Mouse (Mus musculus): ENCODE results near the gene Zzz3.

Gene Zzz3

GRCm38 (mm10) chr3:152497842-152498241 lies 102.6 kb downstream of the Zzz3 start:
- DNase-seq: no peak

- no peak for DNase-seq
Measured at GRCm38 (mm10) chr3:152498968-152499696, 103.9 kb downstream of the Zzz3 start.

DNA sequence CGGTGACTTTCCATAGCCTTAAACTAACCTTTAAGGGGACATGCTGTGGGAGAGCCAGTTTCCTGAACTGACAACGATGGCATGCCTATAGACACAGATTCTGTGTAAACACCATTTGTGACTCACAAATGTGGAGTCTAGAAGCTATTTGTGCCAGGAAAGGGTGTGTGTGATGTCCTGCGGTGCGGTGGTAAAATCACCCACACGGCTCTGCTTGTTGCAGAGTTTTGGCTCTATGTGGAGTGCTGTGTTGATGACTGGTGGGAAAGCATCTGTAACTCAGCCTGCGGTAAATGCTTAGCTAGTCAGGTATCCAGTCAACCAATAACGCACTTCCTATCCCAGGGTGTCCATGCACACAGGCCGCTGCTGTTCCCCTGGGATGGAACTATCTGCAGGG lies 112.6 kb downstream of the Zzz3 start:
- no peak for DNase-seq

- DNase-seq: no peak
Measured at GRCm38 (mm10) chr3:152508419-152508993, 113.2 kb downstream of the Zzz3 start.

- no peak for DNase-seq
Measured at GRCm38 (mm10) chr3:152509268-152509667, 114.0 kb downstream of the Zzz3 start.

All from lung, postnatal 36 days (tissue).